Mouse (Mus musculus) frontal cortex, postnatal 10 days (tissue): ENCODE results near the gene Fbxl17.

Experiments used
- DNase-seq, 2 experiments: peaks; one replicate each; pipeline ENCODE4 v3.0.0; 2022; ENCODE audit warnings: low spot score in 2 of 2, mixed read lengths in 1 of 2

The Fbxl17 gene

DNA sequence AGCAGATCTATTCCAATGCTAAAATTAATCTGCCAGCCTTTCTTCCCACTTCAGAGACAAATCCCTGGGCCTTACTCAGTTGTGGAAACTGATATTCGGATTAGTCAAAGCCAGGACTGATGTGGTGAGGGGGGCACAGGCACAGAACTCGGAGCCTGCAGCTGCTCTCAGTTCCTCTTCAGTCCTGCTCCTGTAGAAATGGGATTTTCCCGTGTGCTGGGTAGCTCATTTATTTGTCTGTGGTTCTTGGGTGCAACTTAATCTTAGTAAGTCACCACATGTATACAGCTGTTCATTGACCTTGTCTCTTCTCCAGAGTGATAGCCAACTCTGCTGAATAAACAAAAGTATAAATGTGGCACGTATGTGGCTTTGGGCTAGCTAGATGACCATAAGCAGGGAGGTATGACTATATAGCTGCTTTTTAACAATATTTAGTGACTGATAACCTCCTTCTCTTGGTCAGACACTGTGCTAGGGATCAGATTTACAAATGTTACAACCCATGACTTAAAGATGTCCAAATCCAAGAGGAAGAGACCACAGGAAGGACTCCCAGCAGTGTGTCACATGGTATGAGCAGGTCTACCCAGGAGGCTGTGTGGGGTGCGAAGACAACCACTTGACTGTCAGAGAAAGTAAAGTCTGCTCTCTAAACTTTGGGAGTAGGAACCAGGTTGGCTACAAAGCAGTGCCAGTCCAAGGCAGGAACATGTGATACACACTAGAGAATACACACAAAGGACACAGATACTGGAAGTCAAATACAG is 331.6 kb downstream of the Fbxl17 start:
- no peak for DNase-seq

DNA sequence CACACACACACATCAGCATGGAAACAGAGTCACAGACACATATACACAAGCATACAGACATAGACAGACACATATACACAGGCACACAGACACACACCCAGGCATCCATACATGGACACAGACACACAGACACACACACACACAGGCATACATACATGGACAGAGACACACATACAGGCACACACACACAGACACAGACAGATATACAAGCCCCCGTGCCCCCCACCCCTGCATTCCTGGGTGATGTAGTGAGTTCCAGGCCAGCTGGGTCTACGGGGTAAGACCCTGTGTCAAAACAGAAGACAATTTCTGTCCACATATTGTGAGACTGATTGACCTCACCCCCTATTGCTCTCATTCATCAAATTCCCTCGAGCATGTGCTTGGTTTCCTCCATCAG is 332.6 kb downstream of the Fbxl17 start:
- no peak for DNase-seq

DNA sequence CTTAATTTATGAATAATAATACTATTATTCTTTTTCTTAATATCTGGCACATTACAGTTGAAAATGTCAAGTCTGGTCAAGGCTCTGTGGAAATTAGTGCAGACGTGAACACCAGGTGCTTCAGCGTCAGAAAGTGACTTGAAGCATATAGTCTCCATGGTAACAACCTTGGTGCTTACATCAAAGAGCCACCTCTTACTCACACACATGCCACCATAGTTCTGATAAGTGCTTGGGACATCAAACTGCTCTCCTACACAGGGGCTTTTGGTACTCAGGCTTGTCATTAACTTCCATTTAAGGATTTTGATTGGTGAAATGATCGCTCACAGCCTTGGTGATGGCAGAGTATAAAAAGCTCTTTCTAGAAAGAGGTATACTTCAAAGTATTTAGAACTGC is 333.1 kb downstream of the Fbxl17 start:
- DNase-seq: no peak

DNA sequence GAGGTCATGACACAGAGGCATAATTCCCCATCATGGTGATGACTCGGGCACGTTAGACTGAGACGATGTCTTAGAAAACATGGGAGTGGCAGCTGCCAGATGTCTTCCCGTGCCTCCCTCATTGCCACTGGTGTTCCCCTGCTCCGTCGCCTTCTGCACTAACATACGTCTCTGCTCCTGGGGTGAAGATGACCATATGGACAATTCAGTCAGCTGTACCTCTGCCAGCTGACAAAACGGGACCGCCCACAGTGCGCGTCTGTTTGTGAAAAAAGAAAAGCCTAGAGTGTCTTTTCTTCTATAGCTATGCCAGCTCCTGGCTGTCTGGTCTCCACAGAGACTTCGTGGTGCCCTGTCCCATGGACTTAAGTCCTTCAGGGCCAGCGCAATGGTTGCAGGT is 334.0 kb downstream of the Fbxl17 start:
- no peak for DNase-seq

DNA sequence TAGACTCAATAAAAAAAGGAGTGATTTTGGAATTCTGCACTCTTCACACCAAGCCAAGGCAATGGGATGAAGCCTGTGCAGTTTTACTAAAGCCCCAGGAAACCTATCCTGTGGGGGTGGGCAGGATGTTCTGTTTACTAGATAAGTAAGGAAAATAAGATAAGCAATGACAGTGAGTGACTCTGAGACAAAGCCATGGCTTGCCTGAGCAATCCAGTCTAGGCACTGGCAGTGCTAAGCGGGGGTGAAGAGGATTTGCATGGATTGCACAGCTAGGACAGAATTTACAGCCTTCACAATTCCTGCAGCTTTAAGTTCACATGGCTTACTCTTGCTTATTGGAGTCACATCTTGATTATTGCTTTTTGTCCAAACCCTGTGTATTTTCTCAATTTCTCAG is 335.5 kb downstream of the Fbxl17 start:
- no peak for DNase-seq

DNA sequence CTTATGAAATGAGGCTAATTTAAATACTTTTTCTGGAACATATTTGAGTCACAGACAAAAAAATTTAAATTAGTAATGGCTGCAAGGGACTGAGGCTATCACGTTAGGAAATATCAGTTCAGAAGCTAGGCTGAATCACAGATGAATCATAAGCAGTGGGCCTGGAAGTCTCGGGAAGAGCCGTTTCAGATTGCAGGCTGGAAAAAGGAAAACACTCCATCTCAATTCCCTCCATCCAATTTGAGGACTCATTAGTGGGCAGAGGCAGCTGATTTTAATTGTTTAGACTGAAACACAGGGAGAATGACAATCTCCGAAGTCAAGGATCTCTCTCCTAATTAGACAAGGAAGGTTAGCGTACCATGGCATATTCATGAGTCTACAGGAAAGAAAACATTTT is 337.9 kb downstream of the Fbxl17 start:
- no peak for DNase-seq

DNA sequence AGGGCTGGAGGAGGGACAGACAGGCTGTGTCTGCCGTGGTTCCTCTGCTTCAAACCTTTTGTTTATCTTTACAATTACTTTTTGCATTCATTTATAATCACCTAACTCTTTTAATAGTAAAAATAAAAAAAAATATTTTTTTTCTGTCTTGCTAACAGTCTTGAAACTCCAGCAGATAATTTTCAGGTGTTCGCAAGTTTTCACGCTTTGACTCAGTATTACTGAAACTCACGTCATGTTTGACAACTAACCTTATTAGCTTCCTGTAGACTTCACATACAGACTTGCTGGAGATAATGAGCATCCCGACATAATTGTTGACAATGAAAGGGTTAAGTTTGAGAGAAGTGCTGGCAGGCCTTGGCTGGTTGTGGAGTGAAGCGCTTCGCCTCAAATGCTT is 340.6 kb downstream of the Fbxl17 start:
- DNase-seq: no peak

DNA sequence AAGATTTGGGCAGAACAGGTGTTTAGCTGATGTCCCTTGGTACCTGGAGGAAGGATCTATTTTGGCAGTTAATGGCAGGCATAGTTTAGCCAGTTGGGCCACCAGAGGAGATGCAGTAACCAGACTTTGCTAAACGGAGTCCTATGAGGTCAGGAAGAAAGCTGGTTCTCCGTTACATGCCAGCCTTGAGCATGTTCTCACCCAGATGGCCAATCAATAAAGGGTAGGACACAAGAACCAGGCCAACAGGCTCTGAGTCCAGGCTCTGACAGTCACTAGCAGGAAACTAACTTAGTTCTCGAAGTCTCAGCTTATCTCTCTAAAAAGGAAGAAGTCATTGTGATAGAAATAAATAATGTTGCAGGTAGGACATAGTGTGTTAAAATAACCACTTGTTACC is 341.4 kb downstream of the Fbxl17 start:
- DNase-seq: no peak

DNA sequence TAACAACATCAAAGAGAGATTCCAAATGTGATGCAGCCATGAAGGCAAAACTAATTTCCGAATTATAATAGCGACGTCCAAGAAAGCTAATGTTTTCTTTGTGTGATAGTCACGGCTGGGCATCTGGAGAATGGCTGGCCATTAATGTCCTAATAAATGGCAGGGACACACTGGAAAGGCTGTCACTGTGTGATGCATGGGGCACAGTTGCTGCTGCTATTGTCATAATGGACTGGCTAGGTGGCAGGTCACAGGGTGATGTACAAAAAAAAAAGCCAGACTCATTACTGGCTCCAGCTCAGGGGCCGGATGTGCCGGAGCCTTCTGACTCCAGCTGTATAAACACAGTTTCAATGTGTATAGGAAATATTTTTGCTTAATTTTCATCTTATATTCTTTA is 341.9 kb downstream of the Fbxl17 start:
- DNase-seq: no peak

DNA sequence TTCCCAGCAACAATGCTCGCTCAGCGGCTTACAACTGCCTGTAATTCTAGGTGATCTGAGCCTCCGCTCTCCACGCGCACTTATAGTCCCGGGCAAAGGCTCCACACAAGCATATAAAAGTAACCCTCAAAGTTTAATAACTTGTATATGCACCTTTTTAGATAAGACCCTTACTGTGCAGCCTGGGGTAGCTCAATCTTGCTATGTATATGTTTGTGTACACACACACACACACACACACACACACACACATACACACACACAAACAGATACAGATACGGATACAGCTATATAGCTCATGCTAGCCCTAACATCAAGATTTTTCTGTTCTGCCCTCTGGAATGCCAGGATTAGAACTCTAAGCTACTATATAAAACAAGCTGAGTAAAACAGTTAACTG is 342.8 kb downstream of the Fbxl17 start:
- DNase-seq: no peak

DNA sequence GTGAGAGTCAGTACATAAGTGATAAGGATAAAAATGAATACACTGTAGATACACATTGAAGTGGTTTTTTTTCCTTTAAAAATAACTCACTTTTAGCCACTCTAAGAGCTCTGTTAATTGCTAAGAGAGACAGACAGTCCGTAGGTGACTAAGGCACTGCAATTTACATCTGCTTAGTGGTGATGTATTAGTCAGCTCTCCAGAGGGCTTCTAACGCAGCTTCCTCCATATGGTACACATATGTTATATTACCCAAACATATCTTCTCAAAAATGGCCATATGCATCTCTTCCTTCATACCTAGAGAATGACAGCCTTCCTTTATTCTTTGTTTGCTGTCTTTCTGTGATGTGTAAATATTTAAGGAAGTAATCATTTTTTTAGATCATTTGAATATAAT is 353.3 kb downstream of the Fbxl17 start:
- no peak for DNase-seq

DNA sequence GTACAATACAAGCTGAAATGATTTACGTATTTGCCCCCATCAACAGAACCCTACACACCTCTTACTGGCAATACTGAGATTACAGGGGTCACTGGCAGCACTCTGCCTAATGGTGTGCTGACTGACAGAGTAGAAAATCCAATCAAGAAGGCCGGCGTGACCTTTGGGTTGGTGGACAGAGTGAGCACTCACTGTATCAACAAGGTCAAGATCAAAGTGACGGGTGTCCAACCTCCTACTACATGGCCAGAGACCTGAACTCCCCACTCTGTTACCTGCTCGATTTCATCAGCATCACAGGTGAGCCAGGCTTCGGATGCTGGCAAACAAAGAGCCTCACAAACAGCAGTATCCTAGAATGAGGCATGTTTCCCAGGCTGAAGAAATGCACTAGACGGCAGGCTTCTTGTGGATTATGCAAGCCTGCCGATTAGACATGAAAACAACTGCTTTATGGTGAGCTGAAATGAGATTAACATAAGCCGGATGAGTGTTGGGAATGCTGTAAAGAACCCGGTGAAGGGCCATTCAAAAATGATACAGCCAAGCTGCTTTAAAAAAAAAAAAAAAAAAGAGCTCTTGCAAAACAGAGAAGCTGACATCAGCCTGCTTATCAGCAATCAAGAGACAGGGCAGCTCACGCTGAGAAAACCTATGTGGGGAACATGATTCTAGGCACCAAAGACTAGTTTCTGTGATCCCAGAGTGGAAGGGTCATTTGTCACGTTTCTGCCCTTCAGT is 353.9 kb downstream of the Fbxl17 start:
- DNase-seq: no peak

DNA sequence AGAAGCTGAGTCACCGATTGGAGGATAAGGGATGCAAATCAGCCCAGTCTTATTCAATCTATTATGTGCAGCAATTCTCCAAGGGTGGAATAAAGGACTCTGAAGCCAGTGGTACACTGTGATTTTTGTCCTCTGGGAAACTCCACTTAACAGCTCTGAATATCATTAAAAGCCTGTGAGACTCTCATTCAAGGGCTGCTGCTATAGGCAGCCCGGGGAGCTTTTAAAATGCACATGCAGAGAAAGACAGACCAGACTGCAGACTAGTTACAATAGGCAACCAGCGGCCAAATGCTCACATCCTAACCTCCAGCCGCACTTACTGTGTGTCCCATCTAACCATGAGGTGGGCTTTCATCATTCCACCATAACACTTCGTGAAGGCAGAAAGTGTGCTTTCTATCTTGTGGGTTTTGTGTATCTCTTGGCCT is 354.5 kb downstream of the Fbxl17 start:
- DNase-seq: no peak

DNA sequence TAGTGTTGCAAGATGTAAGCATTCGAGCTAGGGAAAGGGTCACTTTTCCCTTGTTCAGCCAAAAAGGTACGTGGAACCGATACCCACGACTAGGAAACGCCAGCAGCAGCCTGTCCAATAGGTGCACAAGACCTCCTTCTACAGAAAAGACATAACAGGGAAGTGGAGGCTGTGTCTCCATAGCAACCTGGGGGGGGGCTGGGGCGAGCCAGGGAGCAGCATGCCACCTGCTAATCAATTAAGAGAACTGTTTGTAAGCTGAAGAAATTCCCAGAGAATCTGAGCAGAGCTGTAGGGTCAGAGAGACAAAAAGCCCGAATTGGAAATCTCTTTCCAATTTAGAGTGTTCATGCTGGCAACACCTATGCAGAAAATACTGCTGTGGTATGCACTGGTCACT is 356.0 kb downstream of the Fbxl17 start:
- no peak for DNase-seq

DNA sequence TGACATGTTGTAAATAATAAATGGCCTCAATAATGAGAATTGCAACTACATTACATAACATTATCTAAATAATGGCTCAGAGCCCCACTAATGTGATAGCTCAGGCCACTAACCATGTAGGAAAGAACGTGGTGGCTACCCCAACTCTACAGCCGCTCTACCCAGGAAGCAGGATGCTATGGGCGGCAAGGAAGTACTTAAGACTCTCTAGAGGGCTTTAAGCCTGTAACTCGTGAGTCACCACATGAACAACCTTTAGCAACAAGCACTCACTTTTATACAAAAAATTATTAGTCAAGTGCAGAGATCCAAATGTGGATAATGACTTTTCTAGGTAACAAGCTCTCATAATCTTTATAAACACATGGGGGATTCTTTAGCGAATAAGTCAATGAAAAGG is 365.0 kb downstream of the Fbxl17 start:
- DNase-seq: no peak

DNA sequence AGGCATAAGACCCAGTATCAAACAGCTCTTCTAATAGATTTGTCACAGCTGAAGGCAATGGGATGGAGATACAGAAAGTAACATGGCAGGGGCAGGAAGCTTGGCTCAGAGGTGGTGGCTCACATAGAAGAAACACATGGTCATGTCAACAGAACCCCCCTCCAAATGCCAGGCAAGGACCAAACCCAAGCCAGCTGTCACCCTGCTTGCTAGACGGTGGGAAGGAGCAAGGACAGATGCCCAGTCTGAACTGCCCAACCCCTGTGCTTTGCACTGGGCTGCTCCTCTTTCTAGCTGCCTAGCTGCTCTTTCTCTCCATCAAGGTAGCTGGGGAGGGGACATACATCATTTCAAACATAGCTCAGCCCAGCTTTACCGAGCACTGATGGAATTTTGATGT is 377.4 kb downstream of the Fbxl17 start:
- DNase-seq: no peak

DNA sequence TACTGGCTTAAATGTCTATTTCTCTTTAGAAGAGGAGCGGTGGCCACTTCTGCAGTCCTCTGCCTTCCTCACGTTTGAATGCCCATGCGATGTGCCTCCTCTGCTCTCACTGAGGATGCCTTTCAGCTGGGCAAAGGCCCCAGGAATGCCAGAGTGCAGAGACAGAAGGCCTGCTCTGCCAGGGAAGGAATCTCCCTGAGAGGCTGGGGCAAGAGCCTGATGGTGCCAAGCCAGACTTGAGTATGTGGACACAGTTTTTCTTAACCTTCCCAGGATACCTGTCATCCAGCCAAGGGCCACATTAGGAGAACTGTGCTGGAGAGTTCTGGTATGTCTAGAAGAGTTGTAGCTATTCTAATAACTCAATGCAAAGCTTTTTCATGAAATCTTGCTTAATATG is 380.1 kb downstream of the Fbxl17 start:
- DNase-seq: no peak

DNA sequence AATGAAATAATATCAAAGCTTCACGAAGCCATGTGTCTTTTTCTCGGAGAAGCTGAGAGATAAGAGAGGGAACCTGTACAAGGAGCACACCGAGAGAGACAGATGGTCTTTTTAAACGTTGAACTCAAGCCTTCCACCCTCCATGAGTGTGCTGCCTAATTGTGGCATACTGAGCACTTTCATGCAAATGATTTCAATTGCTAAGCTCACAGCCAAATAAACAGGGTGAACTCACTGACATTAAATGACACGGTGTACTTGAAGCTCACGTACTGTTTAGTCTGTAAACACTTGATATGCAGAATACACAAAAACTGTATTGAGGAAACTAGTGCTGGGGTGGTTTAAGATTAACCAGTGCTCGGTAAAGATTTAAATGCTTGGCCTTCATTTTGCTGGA is 380.7 kb downstream of the Fbxl17 start:
- no peak for DNase-seq

DNA sequence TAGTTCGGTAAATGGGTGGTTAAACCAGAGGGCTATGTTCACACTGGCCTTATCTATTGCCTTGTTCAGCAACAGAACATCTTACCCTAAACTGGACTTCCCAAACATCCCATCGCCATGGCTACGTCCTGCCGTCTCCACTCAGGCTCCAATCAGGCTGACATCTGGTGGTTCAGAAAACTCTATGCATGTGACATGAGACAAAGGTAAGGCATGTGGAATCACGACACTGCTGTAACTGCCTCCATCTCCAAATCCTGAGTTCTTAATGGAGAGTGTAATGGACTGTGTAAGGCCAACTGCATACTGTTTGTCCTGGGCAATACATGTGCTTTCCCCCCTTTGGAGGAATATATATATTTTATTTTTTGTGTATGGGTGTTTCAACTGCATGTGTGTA is 382.7 kb downstream of the Fbxl17 start:
- DNase-seq: no peak

DNA sequence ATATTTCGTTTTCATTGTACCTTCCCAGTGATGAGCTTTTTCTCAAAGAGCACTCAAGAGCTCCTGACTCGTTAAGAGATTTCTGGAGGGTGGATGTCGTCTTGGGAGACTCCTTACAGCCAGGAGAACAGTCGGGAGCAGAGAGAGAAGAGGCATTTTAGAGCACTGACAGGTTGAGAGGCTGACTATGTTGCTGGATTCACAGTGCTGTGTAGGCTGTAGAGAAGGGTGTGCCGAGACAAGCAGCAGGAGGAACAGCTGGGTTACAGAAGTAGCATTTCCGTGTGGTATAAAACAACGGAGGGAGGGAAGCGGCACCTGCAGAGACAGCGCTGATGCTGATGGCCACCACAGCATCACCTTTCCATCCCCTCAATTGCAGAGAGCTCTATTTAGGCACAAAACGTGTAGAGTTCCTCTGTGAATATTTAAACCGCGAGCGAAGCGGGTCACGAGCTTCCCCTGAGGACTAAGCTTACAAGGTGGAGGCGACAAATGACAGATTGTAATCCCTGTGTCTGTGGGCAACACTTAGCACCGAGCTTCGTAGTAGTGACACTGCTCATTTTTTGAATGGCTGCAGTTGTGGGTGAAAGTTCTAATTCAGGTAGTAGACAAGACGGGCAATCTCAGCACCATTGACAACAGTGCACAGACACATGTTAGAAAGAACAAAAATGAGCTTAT is 385.3 kb downstream of the Fbxl17 start:
- DNase-seq: no peak

DNA sequence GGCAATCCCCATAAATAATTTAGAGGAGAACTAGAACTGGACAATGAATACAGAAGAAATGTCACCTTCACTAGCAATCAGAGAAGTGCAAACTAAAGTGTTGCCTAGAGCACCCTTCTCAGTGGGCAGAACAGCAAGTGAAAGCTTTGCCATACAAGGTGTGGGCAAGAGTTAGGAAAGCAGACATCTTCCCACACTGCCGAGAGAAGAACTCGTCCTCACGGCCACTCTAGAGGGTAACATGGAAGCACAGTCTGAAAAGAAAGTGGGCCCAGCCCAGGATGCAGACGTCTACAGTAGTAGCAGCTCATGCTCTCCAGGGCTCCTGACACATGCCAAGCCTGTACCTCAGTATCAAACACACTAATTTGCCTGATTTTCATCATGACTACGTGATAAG is 387.0 kb downstream of the Fbxl17 start:
- no peak for DNase-seq

DNA sequence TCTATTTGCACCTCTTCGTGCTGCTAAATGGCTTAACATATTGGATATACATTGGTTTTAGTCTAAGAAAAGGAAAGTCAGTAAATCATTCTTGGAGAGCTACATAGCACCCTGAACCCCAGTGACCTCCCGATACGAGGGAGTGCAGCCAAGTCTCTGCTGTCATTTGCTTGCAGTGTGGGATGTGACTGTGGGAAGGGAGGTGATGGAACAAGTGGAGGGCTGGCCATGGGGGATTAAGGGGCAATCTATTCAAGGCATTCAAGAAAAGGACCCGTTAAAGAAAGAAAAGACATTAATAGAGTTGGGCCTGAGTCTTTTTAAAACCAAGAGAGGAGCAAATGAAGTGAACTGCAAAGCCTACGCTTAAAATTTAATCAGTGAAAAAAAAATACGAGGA is 388.8 kb downstream of the Fbxl17 start:
- no peak for DNase-seq

DNA sequence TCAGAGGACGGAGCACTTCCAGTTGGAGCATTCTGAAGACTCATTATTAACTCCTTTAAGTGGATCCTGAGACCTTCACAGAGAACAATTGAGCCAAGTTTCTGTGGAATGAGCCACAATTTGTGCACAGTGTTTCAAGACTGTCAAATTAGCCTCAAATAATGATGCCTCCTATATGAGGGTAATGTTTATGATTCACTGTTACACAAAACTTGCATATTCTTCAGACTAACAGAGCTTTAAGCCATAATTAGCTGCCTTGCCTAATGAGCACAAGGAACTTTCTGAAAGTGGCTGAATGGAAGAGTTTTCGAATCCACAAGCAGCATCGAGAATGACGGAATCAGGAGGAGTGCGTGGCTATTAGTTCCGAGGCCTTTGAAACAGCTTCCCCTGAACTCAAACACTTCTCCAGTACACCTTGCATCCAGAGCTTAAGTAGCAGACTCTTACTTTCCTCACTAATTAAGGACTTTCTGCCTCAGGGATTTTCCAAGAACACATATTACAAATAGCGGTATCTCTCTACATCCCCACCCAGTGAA is 389.5 kb downstream of the Fbxl17 start:
- no peak for DNase-seq
